Mouse (Mus musculus): ENCODE data around the gene Lcn3. TPM values are rescaled to one million over a fixed set of nuclear protein-coding genes. Genes with fewer than 3 reads are reported as not detected.

Gene Lcn3
- not detected in 2 replicates for polyA plus RNA-seq (2015; fragmentation: Nextera tagmentation; extraction: Ambion mirVana)

GRCm38 (mm10) chr2:25765269-25765668, at the start of gene Lcn3:
TSS of gene Lcn3 (plus strand) at chr2:25765569.

DNA sequence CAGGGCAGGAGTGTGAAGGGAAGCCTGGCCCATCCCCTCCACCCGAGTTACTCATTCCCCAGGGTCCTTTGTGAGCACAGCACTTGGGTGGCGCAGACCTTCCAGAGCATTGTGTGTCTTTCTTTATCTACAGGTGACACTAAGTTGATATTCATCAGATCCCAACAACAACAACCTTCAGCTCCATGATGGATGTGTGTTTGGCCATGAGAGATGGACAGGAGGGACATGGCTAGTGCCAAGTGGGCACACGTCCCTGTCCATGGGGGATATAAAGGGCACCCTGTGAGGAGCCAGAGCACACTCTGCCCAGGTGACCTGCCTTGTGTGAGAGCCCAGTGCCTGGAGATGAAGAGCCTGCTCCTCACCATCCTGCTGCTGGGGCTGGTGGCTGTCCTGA, 28.7 kb upstream of the Lcn3 start, which contains the start of gene Obp2b:
Gene Obp2b (plus strand): TSS at position 301 of the 400 bp plus-strand sequence.

GRCm38 (mm10) chr2:25776717-25777116, 11.3 kb downstream of the Lcn3 start, which contains the start of gene Lcn11:
TSS of gene Lcn11 (plus strand) at chr2:25777017.

GRCm38 (mm10) chr2:25781957-25782356, 16.6 kb downstream of the Lcn3 start, which contains the start of gene Gm13539:
TSS of gene Gm13539 (plus strand) at chr2:25782257.

DNA sequence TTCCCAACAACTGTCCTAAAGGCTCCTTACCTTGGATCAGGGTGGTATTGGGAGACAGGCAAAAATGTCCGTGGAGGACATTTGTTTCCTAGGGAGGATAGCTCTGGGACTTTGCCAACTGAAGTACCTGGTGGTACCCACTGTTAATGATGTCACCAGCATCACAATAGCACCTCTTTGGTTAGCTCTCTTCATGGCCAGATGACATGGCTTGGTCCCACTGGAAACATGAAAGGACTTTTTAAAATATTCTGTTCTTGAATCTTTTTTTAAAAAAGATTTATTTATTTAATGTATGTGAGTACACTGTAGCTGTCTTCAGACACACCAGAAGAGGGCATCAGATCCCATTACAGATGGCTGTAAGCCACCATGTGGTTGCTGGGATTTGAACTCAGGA, 50.4 kb downstream of the Lcn3 start, which contains the start of gene Glt6d1:
Gene Glt6d1 (minus strand): TSS at position 101 of the 400 bp plus-strand sequence.

Other genes starting within 250 kb of the Lcn3 start
- gene Traf2, start 218.6 kb upstream of the Lcn3 start, polyA plus RNA-seq (2015; fragmentation: Nextera tagmentation; extraction: Ambion mirVana), result 15.4 and 20.6 TPM in 2 replicates
- gene Edf1, start 207.7 kb upstream of the Lcn3 start, polyA plus RNA-seq (2015; fragmentation: Nextera tagmentation; extraction: Ambion mirVana), result 273 and 345 TPM in 2 replicates
- gene Mamdc4, start 190.7 kb upstream of the Lcn3 start, polyA plus RNA-seq (2015; fragmentation: Nextera tagmentation; extraction: Ambion mirVana), result 1.3 and 2.6 TPM in 2 replicates
- 140 and 158 TPM in 2 replicates for gene Phpt1, start 190.3 kb upstream of the Lcn3 start, polyA plus RNA-seq (2015; fragmentation: Nextera tagmentation; extraction: Ambion mirVana)
- gene Ajm1, start 183.8 kb upstream of the Lcn3 start, polyA plus RNA-seq (2015; fragmentation: Nextera tagmentation; extraction: Ambion mirVana), result 1.3 and 2.1 TPM in 2 replicates
- gene Rabl6, start 157.0 kb upstream of the Lcn3 start, polyA plus RNA-seq (2015; fragmentation: Nextera tagmentation; extraction: Ambion mirVana), result 42.6 and 68.2 TPM in 2 replicates
- gene Ccdc183, start 147.9 kb upstream of the Lcn3 start, polyA plus RNA-seq (2015; fragmentation: Nextera tagmentation; extraction: Ambion mirVana), result 0.50 and 0.87 TPM in 2 replicates
- gene Tmem141, start 143.6 kb upstream of the Lcn3 start, polyA plus RNA-seq (2015; fragmentation: Nextera tagmentation; extraction: Ambion mirVana), result 124 and 149 TPM in 2 replicates
- gene Fcna, start 137.5 kb upstream of the Lcn3 start, polyA plus RNA-seq (2015; fragmentation: Nextera tagmentation; extraction: Ambion mirVana), result 55.5 and 82.4 TPM in 2 replicates
- not detected in 2 replicates for gene Lcn8, start 112.4 kb upstream of the Lcn3 start, polyA plus RNA-seq (2015; fragmentation: Nextera tagmentation; extraction: Ambion mirVana)
- 0.21 and 0.44 TPM in 2 replicates for gene Lcn5, start 107.6 kb upstream of the Lcn3 start, polyA plus RNA-seq (2015; fragmentation: Nextera tagmentation; extraction: Ambion mirVana)
- 0.48 TPM in 1 of 2 replicates, not detected in the other for gene Lcn6, start 88.8 kb upstream of the Lcn3 start, polyA plus RNA-seq (2015; fragmentation: Nextera tagmentation; extraction: Ambion mirVana)
- not detected in 2 replicates for gene Lcn10, start 82.8 kb upstream of the Lcn3 start, polyA plus RNA-seq (2015; fragmentation: Nextera tagmentation; extraction: Ambion mirVana)
- 3.7 and 14.1 TPM in 2 replicates for gene Obp2a, start 65.5 kb upstream of the Lcn3 start, polyA plus RNA-seq (2015; fragmentation: Nextera tagmentation; extraction: Ambion mirVana)
- 110 and 186 TPM in 2 replicates for gene Bmyc, start 58.8 kb upstream of the Lcn3 start, polyA plus RNA-seq (2015; fragmentation: Nextera tagmentation; extraction: Ambion mirVana)
- gene Obp2b, start 28.6 kb upstream of the Lcn3 start, polyA plus RNA-seq (2015; fragmentation: Nextera tagmentation; extraction: Ambion mirVana), result not detected in 2 replicates
- gene Lcn11, start 11.4 kb downstream of the Lcn3 start, polyA plus RNA-seq (2015; fragmentation: Nextera tagmentation; extraction: Ambion mirVana), result not detected in 2 replicates
- not detected in 2 replicates for gene Gm13539, start 16.7 kb downstream of the Lcn3 start, polyA plus RNA-seq (2015; fragmentation: Nextera tagmentation; extraction: Ambion mirVana)
- not detected in 2 replicates for gene Glt6d1, start 50.3 kb downstream of the Lcn3 start, polyA plus RNA-seq (2015; fragmentation: Nextera tagmentation; extraction: Ambion mirVana)
- gene Lcn9, start 57.6 kb downstream of the Lcn3 start, polyA plus RNA-seq (2015; fragmentation: Nextera tagmentation; extraction: Ambion mirVana), result not detected in 2 replicates
- gene Sohlh1, start 81.7 kb downstream of the Lcn3 start, polyA plus RNA-seq (2015; fragmentation: Nextera tagmentation; extraction: Ambion mirVana), result 0.09 TPM in 1 of 2 replicates, not detected in the other
- gene Kcnt1, start 98.2 kb downstream of the Lcn3 start, polyA plus RNA-seq (2015; fragmentation: Nextera tagmentation; extraction: Ambion mirVana), result 3.0 and 3.6 TPM in 2 replicates
- gene Camsap1, start 217.7 kb downstream of the Lcn3 start, polyA plus RNA-seq (2015; fragmentation: Nextera tagmentation; extraction: Ambion mirVana), result 8.6 and 10.9 TPM in 2 replicates